Mouse (Mus musculus) retina, adult 2 months (tissue): ENCODE data around the gene Rbx1.
"Not testable (repeated sequence)": the region's sequence is repeated elsewhere in the genome, so short reads cannot be mapped to it uniquely, and the experiment has no call there.

Source experiments
- DNase-seq: peaks from one replicate; pipeline ENCODE4 v3.0.0-alpha.2; 2012; ENCODE audit warnings: low read depth, low spot score

Gene Rbx1

GRCm38 (mm10) chr15:81465901-81466737, at the start of gene Rbx1:
Gene Rbx1, plus strand, starts transcription at chr15:81466296.
- peak; percentile 98 for DNase-seq

- peak; percentile 26 for DNase-seq
These were observed 49.3 kb upstream of the Rbx1 start for GRCm38 (mm10) chr15:81416763-81417310.

GRCm38 (mm10) chr15:81418065-81418464, 48.0 kb upstream of the Rbx1 start:
- no peak for DNase-seq

GRCm38 (mm10) chr15:81421454-81421853, 44.6 kb upstream of the Rbx1 start:
- DNase-seq: no peak

- DNase-seq: no peak
These were observed 43.9 kb upstream of the Rbx1 start for GRCm38 (mm10) chr15:81422156-81422681.

- DNase-seq: no peak
These were observed 40.8 kb upstream of the Rbx1 start for GRCm38 (mm10) chr15:81425311-81425710.

GRCm38 (mm10) chr15:81427947-81428346, 38.1 kb upstream of the Rbx1 start:
- no peak for DNase-seq

GRCm38 (mm10) chr15:81431195-81431594, 34.9 kb upstream of the Rbx1 start:
- DNase-seq: no peak

- DNase-seq: no peak
These were observed 27.8 kb upstream of the Rbx1 start for GRCm38 (mm10) chr15:81438345-81438744.

GRCm38 (mm10) chr15:81439236-81439635, 26.9 kb upstream of the Rbx1 start:
- no peak for DNase-seq

- DNase-seq: peak; percentile 76
These were observed 17.6 kb upstream of the Rbx1 start for GRCm38 (mm10) chr15:81448463-81448862.

- no peak for DNase-seq
These were observed 4.6 kb upstream of the Rbx1 start for GRCm38 (mm10) chr15:81461523-81461922.

- no peak for DNase-seq
These were observed 958 bp upstream of the Rbx1 start for GRCm38 (mm10) chr15:81465016-81465660.

GRCm38 (mm10) chr15:81466738-81467113, 630 bp downstream of the Rbx1 start:
- no peak for DNase-seq

GRCm38 (mm10) chr15:81470735-81471134, 4.6 kb downstream of the Rbx1 start:
- no peak for DNase-seq

- DNase-seq: no peak
These were observed 6.2 kb downstream of the Rbx1 start for GRCm38 (mm10) chr15:81472256-81472655.

- no peak for DNase-seq
These were observed 9.6 kb downstream of the Rbx1 start for GRCm38 (mm10) chr15:81475654-81476053.

GRCm38 (mm10) chr15:81476597-81476996, 10.5 kb downstream of the Rbx1 start:
- no peak for DNase-seq

- no peak for DNase-seq
These were observed 13.5 kb downstream of the Rbx1 start for GRCm38 (mm10) chr15:81479446-81480213.

- not testable (repeated sequence) for DNase-seq
These were observed 14.2 kb downstream of the Rbx1 start for GRCm38 (mm10) chr15:81480284-81480683.

GRCm38 (mm10) chr15:81480977-81481379, 14.9 kb downstream of the Rbx1 start:
- DNase-seq: no peak

- no peak for DNase-seq
These were observed 16.9 kb downstream of the Rbx1 start for GRCm38 (mm10) chr15:81482966-81483365.
